Mouse (Mus musculus) right cerebral cortex, postnatal 25 days (tissue): ENCODE measurements at regions not wholly inside any gene's neighbourhood (a gene's known extent, or its start where the extent isn't known, plus 50 kb on each side); places are given as distances from the start of the nearest gene placed in this dataset.

Experiments
- DNase-seq: peaks from one replicate; pipeline ENCODE4 v3.0.0; 2022

DNA sequence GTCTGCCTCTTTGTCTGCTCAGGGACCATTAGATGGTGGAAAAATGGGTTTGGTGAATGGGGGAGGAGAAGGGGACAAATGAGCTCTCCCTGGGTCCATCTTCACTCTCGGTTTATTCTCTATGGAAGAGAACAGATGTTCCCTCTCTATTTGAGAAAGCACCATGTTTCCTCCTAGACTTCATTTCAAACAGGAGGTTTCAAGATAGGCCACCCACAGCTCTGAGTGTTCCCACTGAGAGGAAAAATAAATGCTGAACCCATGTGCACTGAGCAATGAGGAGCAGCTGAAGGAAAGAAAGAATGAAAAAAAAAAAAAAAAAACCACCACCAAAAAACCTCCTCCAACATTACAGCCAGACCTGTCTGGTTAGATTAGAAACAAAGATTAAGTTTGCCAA, 799.2 kb downstream of the Kcnj2 start:
- DNase-seq: no peak

DNA sequence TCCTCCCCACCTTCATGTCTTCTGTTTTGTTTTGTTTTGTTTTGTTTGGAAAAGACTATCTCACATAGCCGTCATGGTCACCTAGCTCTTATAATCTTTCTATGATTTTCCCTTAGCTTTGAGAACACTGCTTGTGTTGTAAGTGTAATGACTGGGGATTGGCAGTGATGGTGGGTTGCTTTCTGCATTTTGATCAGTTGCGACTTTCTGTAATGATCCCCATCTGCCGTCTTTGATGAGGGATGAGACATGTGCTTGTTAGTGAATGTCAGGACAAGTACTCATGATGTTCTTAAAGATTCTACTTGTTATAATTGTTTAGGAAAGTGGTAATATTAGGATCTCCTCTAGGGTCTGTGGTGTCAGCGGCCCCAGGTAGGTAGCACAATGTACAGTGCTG, 809.4 kb downstream of the Kcnj2 start:
- DNase-seq: no peak

DNA sequence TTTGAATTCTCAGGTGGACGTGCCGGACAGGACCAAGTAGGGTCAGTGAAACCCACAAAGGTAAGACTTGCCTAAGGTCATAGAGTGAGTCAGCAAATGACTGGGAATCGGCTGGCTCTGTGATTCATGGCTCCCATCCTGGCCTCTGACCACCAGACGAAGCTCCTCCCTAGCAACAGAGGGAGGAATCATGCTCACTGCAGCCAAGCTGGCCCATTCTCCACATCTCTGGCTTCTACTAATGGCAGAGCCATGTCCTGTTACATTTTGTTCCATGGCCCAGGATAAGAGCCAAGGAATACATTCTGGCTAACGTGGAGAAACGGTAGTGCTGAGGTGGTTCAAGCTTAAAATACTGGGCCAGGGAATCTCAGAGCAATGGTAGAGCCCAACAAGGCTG, 814.2 kb downstream of the Kcnj2 start:
- no peak for DNase-seq

DNA sequence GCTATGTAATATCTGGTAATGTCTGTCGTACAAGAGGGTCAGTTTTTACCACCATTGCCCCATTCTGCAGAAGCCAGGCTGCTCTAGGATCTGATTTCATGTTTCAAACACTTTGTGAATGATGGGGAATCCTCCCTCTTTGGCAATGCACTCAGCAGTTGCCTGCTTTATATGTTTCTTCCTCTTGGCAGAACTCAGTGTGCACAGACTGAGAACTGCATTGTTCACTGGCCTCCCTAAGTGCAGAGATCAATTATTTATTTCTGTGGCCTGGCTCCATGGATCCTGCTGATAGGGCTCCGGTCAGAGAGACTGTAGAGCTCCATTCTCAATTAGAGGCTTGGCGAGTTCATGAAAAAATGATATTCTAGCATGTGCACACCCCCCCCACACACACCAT, 824.1 kb downstream of the Kcnj2 start:
- no peak for DNase-seq

DNA sequence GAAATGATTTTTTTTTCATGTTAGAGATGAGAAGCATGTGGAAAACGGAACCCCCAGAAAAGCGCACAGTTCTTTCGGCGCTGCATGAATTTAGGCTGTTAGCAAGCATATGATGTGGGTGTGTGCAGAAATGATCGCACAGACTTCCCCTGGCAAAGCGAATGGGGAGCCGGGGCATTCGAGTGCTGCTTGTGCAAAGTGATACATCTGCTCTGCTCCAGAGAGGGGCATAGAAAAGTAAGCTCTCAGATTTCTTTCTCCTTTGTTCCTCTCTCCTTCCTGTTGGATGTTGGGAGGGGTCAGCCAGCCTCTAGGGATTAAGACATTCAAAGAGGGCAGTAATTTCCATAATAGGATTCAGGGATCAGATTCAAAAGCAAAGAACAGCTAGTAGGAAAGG, 827.9 kb downstream of the Kcnj2 start:
- peak; percentile 14 for DNase-seq

DNA sequence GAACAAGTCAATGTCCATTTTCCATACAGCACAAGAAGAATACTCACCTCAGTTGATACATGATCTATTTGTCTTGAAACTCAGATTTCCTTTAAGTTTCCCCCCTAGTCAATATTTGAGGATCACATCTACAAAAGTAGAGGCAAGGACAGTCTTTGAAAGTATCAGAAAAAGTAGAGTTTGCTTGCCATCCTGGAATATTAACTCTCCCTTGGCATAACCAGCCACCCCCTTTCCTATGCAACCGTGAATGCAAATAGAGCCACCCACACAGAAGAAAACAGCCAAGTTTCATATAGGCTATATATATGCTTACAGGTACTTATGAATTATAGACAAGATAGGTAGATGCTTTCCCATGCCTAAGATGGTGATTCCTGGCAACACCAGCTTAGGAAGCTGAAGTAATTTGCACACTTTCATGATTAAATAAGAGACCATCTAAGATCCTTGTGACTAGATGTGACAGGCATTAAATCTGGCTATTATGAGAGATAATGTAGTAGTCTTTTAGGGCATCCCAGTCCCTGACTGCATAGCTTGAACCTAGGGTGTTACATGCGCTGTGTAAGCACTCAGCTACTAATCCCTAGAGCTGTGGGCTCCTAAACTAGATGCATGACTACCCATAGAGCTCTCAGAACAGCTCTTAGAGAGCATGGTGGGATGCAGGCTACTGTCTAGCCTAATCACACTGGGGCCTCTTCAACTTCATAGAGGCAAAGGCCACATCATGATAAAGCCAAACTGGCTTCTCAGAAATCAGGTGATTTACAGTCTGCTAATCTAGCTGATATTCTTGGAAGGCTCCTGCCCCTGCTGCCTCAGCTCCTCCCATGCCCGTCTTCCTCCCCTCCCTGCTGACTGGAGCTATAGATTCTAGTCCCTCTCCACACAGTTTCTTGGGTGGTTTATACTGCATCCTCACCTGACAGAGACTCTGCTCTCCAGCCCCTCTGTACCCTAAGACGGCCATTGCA, 829.5 kb downstream of the Kcnj2 start:
- DNase-seq: no peak

DNA sequence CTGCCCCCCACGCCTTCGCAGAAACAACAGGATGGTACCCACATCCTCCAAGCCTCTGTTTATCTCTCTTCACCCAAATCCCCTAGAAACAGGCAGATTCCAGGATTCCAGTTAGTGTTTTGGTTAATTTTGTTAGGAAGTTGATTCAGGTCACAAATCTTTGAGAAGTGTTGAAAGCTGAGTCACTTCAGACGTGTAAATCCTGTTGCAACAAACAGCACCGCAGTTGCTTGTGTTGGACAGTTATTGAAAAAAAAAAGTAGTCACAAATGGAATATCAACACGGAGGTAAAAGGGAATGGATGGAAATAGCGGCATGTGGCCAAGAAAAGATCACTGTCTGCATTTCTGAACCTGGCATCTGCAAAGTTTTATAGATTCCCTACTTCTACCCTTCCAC, 831.0 kb downstream of the Kcnj2 start:
- DNase-seq: no peak

DNA sequence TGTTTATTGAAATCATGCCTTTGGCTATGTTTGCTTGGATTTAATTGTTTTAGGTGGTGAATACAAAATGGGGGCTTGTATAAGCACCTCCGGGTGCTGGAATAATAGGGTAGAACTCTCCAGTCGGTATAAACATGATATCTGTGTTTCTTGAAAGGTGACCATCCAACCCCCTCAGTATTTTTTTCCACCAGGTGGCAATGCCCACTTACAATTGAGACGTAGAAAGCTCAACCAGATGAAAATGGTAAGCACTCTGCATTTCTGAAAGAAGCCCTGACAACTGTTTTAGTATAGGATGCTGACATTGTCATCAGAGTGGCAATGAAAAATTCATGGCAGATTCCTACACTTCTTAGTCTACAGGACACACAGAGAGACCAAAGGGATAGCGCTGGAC, 838.1 kb downstream of the Kcnj2 start:
- DNase-seq: no peak

DNA sequence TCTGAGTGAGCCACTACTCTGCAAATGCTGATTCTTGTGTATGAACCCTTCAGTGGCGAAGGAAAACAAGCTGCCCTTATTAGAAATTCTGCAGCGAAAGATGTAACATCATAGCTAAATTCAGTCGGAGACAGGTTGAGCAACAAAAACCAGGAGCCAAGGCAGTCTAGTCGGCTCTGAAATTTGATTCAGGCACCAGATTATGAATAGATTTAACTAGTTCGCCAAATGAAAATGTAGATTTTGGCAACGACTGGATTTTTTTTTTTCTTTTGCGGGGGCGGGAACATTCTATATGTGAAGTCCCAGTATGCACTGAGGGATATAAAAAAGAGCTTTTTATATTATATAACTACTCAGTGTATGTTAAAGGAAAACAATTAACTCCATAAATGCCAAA, 847.9 kb downstream of the Kcnj2 start:
- DNase-seq: peak; percentile 12

DNA sequence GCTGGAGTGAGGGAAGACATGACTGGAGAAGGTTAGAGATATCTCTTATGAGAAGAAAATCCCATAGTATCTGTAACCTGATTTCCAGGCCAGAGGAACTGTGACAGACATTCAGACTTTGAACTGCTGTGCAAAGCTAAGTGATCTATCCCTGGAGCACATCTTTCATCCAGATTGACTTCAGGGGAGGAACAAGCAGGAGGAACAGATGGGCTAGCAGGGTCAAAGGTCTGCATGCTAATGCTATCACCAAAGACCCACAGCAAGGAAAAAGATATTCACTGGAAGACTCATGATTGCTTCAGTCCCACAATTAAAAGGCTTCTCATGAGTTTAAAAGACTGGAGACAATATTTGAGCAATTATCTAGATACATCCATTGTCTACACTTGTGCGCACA, 855.7 kb upstream of the Sox9 start:
- no peak for DNase-seq

DNA sequence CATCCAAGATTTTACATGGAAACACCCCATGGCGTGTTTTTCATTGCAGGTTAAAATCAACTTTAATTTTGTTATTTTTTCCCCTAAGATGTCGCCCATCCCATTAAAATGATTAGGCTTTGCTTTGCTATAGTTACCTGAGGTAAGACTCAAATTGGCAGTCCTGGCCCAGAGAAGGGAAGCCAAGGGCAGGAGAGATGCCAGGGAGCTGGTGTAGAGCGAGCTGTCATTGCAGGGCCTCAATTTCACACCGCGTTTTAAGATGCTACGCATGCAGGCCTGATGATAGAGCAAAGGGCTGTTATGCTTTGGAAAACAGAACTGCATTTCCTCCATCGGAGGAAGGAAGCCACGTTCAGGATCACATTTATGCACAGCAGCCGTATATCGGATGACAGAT, 852.7 kb upstream of the Sox9 start:
- DNase-seq: no peak

DNA sequence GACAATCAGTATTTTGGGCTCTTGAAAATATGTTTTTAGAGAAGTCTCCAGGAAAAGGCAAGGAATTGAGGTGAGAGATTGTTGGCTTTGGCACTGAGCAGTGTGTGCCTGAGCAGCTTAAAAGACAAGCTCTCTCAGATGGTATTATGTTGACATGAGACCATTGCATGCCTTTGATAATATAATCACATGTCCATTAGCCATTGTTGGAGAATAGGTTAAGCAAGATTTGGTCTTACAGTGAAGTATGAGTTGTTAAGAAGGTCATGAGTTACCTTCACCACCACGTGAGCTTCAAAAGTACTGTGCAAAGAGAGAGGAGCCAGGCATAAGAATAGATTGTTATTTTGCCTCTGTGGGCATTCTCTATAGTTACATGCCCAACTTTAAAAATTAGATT, 850.0 kb upstream of the Sox9 start:
- DNase-seq: no peak

DNA sequence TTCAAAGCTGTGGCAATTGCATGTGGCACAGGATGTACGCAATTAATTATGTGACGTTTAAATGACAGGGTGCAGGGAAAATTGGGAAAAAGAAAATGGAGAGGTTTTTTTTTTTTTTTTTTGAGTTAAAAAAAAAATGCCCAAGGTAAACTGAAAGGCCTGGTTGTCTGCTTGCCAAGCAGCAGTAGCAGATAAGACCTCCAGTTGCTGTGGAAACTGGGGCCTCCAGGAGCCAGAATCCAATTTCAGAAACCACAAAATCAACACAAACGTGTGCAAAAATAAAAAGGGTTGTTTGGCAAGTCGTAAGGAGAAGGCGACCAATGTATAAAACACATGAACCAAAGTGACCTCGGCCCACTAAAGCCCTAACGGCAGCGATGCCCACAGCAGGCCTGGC, 837.7 kb upstream of the Sox9 start:
- DNase-seq: no peak

DNA sequence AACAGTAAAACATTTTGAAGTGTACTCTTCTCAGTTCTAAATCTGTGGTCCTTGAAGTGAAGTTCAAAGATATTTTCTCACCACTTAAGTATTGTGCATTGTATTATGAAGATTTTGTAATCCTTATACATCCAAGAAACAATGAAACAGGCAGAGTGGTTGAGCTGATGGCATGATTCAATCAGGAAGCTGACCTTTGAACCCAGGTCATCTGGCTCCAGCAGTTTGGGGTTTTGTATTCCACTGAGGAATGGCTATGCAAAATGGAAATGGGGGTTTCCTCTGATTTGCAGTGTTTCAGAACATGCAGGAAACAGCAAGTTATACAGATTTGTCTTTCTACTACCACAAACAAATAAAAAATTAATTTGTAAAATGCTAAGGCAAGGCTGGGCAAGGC, 836.2 kb upstream of the Sox9 start:
- DNase-seq: no peak

DNA sequence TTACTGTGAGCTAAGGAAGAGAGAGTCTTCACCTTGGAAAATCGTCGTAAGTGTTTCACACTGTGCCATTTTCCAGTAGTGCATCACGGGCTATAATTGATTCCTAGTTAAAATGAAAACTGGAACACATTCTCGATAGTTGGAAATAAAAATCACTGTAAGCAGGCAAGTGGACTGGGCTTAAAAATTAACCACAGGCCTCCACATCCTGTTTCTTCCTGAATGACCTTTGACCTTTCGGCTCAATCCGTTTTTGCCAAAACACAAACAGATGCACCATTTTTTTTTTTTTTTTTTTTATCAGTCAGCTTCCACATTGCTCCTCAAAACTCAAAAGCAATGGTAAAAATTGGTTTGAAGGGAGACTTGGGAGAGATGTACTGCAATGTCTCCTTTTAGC, 834.4 kb upstream of the Sox9 start:
- DNase-seq: no peak

DNA sequence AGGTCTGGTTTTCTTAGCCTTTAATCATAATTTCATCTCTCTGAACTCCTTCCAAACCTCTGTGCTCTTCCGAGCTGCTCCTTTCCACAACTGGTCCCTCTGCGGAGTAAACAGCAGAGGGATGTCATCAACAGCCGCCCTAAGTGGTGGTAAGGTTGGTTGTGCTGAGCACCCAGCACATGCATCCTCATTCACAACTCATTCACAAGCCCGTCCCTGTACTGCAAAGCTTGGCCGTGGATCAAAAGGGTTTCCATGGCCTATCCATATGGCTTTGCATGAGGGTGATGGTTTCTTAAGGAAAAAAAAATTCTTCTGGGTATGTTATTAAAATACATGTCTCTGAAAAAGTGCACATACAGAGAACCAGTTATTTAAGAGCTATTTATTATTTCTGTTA, 828.6 kb upstream of the Sox9 start:
- DNase-seq: no peak

DNA sequence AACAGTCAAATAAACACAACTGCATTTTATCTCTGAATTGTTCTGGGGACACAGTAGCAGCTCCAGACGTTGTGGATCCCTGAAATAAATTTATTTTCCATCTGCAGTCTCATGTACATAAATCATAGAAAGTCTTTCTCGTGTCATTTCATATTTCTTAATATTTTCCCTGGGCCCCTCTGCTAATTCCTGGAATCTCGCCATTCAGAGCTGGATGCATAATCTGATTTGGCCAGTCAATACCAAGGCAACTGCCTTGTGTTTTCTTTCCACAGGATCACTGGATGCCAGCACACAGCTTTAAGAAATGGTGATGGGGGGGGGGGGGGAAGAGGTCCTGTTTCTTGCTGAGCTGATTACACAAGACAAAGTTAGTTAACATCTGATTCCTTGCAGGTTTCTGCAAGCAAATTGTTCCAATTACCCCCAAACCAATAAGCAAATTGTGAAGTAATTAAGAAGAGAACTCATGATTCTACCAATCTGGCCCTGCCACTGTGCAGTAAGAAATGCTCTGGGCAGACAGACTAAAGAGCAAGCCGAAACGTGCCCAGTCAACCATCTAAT, 824.2 kb upstream of the Sox9 start:
- DNase-seq: no peak

DNA sequence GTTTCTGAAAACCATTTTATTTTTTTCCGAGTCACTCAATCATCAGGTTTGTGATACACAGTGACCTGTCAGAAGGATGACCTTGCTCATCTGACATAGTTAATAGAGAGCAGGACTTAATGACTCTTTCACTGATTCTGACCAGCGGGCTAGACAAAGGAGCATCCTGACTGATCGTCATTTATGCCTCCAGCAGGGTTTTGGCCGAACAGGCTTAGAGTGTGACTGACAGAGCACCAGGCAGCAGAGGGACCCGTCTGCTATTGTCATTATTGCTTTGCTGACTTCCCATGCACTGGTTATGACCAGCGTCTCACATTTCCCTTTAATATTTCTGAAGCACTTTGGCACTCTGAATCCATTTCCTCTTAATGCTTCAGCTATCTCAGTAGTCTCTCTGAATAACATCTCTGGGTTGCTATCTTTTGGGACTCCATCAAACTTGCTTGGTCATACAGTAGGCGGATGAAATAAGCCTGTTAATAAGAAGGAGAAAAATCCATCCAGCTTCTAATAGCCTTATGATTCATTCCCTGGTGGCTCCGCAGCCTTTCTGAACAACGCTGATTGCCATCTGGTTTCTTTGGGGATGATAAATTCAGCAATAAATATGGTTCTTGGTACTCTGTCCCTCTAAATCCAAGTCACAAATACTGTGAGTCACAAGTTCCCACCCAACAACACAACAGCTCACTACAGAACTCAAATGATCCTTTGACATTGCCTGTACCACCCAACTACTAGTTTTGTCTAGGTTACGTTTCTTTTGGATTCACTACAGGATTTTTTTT, 820.8 kb upstream of the Sox9 start:
- no peak for DNase-seq

DNA sequence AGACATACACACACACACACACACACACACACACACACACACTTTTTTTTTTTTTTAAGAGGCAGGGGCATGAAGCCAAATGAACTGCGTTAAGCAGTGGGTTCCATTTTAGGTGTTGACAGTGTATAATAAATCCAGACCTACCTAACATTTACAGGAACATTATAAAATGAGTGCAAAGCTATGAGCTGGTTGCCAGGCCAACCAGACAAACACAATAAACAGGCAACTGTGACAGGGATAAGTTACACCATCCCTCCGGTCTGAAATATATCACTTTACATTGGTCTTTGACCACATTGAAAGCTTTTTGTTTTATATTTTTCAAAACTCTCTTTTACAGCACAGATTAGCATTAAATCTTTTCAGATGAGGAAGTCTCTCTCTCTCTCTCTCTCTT, 820.2 kb upstream of the Sox9 start:
- DNase-seq: no peak

DNA sequence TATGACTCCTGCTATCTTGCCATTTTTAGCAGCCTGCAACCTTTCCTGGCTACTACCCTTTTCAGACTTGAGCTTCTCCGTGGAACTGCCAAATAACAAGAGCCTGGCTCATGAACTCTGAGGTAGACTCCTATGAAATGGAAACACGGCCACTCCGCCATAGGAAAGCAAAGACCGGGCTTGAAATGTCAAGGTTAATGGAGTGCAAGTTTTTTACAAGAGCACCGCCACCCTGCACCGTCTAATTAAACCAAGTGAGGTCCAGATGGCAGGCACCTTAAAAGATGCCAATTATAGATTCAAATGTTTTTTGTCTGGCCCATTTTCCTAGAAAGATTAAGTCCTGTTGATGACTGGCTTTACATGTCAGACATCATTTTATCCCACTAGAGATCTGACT, 818.0 kb upstream of the Sox9 start:
- no peak for DNase-seq

DNA sequence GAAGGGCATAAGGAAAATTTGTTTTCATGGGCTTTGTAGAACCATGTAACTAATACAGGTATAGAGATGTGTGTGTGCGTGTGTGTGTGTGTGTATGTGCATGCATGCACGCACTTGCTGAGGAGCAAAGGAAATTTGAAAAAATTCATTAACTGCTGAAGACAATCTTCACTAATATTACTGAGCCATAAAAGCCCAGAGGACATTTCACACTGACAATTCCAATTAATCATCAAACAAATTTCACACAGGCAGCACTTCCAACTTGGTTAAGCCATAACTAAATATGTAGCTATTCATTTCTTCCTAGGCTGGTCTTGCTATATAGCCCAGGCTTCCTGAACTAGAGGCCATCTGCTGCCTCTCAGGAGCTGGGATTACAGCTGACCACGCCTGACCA, 815.6 kb upstream of the Sox9 start:
- DNase-seq: no peak

DNA sequence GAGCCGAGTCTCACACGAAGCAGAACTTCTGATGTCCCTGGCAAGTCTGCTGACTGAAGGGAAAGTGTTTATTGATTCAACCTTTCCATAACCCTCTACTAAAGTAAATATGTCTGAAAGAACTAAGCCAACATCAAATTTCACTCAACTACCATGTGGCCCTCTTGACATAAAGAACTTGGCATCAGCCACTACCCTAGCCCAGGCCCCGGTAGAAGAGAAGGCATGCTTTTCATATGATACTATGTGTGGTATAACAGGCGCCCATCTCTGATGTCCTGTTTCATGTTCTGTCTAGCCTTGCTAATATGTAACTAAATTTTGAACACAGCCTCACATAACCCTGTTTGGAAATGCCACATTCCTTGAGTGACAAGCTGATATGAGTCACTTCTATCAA, 811.0 kb upstream of the Sox9 start:
- no peak for DNase-seq

DNA sequence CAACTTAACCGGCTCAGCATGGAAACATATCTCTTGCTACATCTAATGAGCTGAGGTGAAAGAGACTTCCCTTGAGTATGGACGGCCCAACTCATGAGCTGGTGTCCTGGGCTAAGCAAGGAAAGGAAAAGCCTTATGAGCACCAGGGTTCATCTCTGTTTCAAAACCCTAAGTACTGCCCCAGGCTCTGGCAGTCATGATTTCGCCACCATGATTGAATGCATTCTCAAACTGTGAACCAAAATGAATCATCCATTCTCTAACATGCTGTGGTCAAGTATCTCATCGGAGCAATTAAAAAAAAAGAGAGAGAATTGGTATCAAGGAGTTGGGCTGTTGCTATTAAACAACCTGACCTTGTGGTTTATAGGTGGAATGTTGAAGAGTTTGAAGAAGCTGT, 803.4 kb upstream of the Sox9 start:
- no peak for DNase-seq

DNA sequence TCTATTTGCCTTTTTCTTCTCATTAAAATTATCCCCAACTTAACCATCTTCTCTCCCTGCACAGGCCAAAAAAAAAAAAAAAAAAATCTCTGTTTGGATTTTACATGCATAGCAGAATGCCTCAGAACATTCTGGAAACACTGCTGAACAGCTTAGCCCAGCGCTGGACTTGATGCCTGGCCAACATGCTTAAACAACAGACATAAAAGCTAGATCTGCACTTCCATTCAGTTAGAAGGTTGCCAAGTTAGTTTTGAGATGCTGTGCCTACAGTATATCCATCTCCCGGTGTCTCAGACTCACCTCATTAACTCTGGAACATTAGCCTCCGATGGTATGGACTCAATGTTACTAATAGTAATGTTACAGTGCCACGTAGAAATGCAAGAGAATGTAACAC, 785.6 kb upstream of the Sox9 start:
- DNase-seq: no peak
